Mouse (Mus musculus): Measurements from ENCODE around the gene Sox11.

- TF ChIP-seq GATA1 (IDR thresholded peaks at IDR 0.05; ENCODE audit: borderline replicate concordance, low read length) (no peak), FLI1 (IDR thresholded peaks at IDR 0.05; ENCODE audit: low read length) (no peak)
Measured at GRCm38 (mm10) chr12:27370756-27371155, 28.4 kb upstream of the Sox11 start.
